Mouse (Mus musculus) heart, postnatal 0 days (tissue): ENCODE measurements at regions not wholly inside any gene's neighbourhood (a gene's known extent, or its start where the extent isn't known, plus 50 kb on each side); places are given as distances from the start of the nearest gene placed in this dataset.

Experiments used
- ATAC-seq: fragments of 200-750 bp; cut with Nextera tagmentation; 2 replicates; pipeline ENCODE4 v1.8.0; 2017; ENCODE audit warnings: low read depth, moderate number of reproducible peaks, moderate library complexity; ENCODE audit not compliant: insufficient read depth
- DNase-seq: peaks from one replicate; pipeline ENCODE4 v3.0.0-alpha.2; 2016; ENCODE audit warnings: low spot score
- H3K27ac ChIP-seq: fragments of 300-500 bp; sonication (generic); 2 replicates; pipeline ENCODE4 v1.5.1; 2014; ENCODE audit warnings: low read depth, mild to moderate bottlenecking
- H3K27me3 ChIP-seq: fragments of 300-500 bp; sonication (generic); 2 replicates; pipeline ENCODE4 v1.6.1; 2014; ENCODE audit warnings: low read length, mixed read lengths; ENCODE audit not compliant: control insufficient read depth, insufficient read depth
- H3K36me3 ChIP-seq: fragments of 300-500 bp; sonication (generic); replicated peaks from 2 replicates; pipeline ENCODE4 v1.6.1; 2014; ENCODE audit warnings: low read length, mixed read lengths; ENCODE audit not compliant: control insufficient read depth, insufficient read depth
- H3K4me1 ChIP-seq: fragments of 300-500 bp; sonication (generic); 2 replicates; pipeline ENCODE4 v1.6.1; 2014; ENCODE audit warnings: antibody characterized with exemption; ENCODE audit not compliant: control insufficient read depth, insufficient read depth
- H3K4me2 ChIP-seq: fragments of 300-500 bp; sonication (generic); 2 replicates; pipeline ENCODE4 v1.6.1; 2014; ENCODE audit warnings: low read depth, mild to moderate bottlenecking, low read length, moderate library complexity
- H3K4me3 ChIP-seq: fragments of 300-500 bp; sonication (generic); 2 replicates; pipeline ENCODE4 v1.5.1; 2014; ENCODE audit warnings: low read depth, low read length
- H3K9ac ChIP-seq: fragments of 300-500 bp; sonication (generic); replicated peaks from 2 replicates; pipeline ENCODE4 v1.6.1; 2014; ENCODE audit warnings: low read depth, low read length, mixed read lengths
- H3K9me3 ChIP-seq: fragments of 300-500 bp; sonication (generic); replicated peaks from 2 replicates; pipeline ENCODE4 v1.6.1; 2016; ENCODE audit warnings: low read length; ENCODE audit not compliant: control insufficient read depth
- CTCF ChIP-seq: IDR thresholded peaks from 2 replicates; pipeline ENCODE4 v1.5.1; 2016; ENCODE audit warnings: antibody characterized with exemption, control low read depth, low read depth
- EP300 ChIP-seq: IDR thresholded peaks from 2 replicates; pipeline ENCODE4 v1.6.1; 2016; ENCODE audit warnings: antibody characterized with exemption, low read depth
- WGBS: fragments of 180-500 bp; shearing (Covaris S2); extraction: QIAGEN DNeasy Blood & Tissue Kit; methylation state at CpG from one replicate; pipeline ENCODE4 v1.1.7; 2014; 5-methylcytosine and 5-hydroxymethylcytosine counted together

DNA sequence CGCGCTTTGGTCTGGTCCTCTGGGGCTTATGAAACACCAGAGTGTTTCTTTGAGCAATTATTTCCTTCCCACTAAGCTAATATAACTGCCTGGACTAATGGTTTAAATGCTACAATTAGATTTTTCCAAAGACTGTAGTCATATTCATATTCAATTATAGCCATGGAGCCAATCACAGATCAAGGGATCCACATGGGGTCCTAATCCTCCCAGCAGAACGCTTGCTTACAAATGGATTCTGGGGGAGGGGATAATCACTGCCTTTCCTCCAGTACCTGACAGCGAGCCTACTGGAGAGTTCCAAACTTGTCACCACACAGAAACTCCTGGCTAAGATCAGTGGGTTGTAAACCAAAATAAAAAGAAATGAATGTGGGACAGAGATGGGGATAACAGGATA, 212.0 kb downstream of the Parm1 start:
- H3K9ac ChIP-seq = no peak overlapping the region
- DNase-seq = no peak
- H3K36me3 ChIP-seq = no peaks in the 10 kb centered on the region
- TF ChIP-seq EP300 = no peak
- TF ChIP-seq CTCF = no peak
- H3K4me1 ChIP-seq = no peaks in the 10 kb centered on the region
- 63% methylated on average over 4 of the region's 4 CpGs for WGBS
- H3K27ac ChIP-seq = no peak overlapping the region
- H3K4me2 ChIP-seq = no peak overlapping the region
- no peak overlapping the region for H3K4me3 ChIP-seq
- no peaks in the 10 kb centered on the region for H3K27me3 ChIP-seq
- no peak for ATAC-seq
- no peaks in the 10 kb centered on the region for H3K9me3 ChIP-seq

DNA sequence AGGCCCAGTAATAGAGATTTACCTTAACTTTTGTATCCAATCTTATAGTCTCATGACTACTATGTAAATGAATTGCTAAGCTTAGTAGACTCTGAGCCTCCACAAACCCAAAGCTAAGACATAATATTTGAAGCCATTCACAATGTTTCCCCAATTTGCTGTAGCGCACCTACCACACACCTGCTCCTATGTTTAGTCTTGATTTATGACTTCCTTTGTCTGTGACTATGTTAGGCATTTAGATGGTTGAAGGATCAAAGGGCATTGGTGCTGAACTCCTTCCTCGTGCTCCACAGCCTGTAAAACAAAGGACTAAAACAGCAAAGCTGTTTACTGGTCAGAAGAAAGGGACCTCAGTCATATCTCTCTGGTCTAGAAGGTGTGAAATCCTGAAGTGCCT, 210.0 kb downstream of the Parm1 start:
- Histone ChIP-seq H3K9ac (no peak overlapping the region), H3K4me2 (no peak overlapping the region), H3K4me1 (no peaks in the 10 kb centered on the region), H3K27me3 (no peaks in the 10 kb centered on the region), H3K9me3 (no peaks in the 10 kb centered on the region), H3K4me3 (no peak overlapping the region), H3K36me3 (no peaks in the 10 kb centered on the region), H3K27ac (no peak overlapping the region)
- ATAC-seq = no peak
- DNase-seq = no peak
- WGBS = 51% methylated on average over 2 of the region's 2 CpGs
- TF ChIP-seq EP300 (no peak), CTCF (no peak)

DNA sequence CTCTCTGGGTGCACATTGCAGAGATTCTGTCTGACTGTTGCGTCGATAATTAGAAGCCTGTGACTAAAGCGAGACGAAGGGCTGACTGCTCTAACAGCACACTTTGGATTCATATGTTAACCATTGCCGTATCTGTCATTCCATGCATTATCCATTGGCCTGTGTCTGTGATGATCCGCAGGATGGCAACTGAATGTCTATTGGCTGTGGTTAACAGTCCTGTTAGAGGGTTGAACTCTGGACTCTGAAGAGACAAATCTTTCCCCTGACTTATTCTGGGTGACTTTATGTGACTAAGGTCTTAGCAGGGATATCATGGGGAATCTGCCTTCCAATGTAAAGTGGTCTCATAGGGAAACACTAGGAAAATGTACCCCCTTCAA, 208.7 kb downstream of the Parm1 start:
- H3K27me3 ChIP-seq = no peaks in the 10 kb centered on the region
- no peaks in the 10 kb centered on the region for H3K36me3 ChIP-seq
- no peak overlapping the region for H3K4me2 ChIP-seq
- H3K9ac ChIP-seq = no peak overlapping the region
- H3K27ac ChIP-seq = no peak overlapping the region
- H3K9me3 ChIP-seq = no peaks in the 10 kb centered on the region
- DNase-seq = no peak
- 61% methylated on average over 6 of the region's 6 CpGs for WGBS
- H3K4me3 ChIP-seq = no peak overlapping the region
- TF ChIP-seq CTCF (no peak), EP300 (no peak)
- H3K4me1 ChIP-seq = no peaks in the 10 kb centered on the region
- ATAC-seq = no peak

DNA sequence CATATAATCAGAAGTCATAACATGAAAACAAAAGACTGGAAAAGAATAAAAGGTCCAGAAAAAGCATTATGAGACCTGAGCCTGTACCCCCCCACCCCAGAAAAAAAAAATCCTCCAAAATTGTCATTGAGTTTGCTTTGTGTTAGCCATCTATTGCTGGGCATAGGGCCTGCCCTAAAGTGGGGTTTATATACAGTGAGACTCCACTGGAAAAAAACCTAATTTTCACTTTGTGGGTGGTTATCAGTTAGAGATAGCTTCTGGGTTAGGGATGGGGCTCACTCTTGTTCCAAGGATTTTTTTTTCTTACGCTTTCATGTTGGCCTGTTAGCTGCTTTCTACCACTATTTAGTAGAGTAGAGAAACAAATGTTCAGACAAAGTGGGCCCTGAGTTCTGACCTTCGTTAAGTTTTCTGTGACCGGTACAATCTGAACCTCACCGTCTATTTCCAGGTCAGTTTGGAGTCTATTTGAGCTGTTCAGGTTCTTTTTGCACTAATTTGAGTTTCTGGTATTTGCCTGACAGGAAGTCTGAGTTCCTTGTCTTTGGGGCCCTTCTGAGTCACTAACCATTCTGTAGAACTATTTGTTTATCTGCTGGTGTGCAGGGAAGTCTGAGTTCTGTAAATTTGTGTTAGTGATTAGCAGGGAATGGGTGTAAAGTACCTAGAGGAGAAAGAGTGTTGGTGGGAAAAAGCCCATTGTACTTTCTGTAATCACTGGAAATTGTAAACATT, 208.1 kb downstream of the Parm1 start:
- Histone ChIP-seq H3K9ac (no peak overlapping the region), H3K9me3 (no peaks in the 10 kb centered on the region), H3K4me1 (no peaks in the 10 kb centered on the region), H3K27me3 (no peaks in the 10 kb centered on the region), H3K4me2 (no peak overlapping the region), H3K4me3 (no peak overlapping the region), H3K27ac (no peak overlapping the region), H3K36me3 (no peaks in the 10 kb centered on the region)
- 48% methylated on average over 4 of the region's 4 CpGs for WGBS
- TF ChIP-seq CTCF = no peak
- TF ChIP-seq EP300 = no peak
- DNase-seq (no peak), ATAC-seq (no peak)

DNA sequence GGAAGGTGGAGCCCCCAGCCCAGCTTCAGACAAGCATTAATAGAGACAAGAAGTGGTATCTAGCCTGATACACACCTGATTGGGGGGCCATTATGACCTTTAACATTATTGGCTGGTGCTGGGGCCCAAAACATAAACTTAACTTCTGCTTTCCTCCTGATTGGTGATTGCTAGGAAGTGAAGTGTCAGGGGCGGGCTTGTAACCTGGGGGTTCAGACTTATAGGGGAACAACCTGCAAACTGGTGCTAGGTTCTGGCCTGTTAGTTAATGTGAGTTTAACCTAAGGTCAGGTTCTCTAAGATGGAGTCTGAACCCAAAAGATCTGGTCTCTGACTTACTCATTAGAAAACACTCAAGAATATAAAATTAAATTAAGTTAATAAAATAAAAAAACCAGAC, 207.5 kb downstream of the Parm1 start:
- Histone ChIP-seq H3K9ac (no peak overlapping the region), H3K4me2 (no peak overlapping the region), H3K9me3 (no peaks in the 10 kb centered on the region), H3K36me3 (no peaks in the 10 kb centered on the region), H3K27ac (no peak overlapping the region), H3K4me3 (no peak overlapping the region), H3K27me3 (no peaks in the 10 kb centered on the region), H3K4me1 (no peaks in the 10 kb centered on the region)
- ATAC-seq (no peak), DNase-seq (no peak)
- WGBS = 86% methylated on average over 1 of the region's 1 CpGs
- TF ChIP-seq CTCF (no peak), EP300 (no peak)

DNA sequence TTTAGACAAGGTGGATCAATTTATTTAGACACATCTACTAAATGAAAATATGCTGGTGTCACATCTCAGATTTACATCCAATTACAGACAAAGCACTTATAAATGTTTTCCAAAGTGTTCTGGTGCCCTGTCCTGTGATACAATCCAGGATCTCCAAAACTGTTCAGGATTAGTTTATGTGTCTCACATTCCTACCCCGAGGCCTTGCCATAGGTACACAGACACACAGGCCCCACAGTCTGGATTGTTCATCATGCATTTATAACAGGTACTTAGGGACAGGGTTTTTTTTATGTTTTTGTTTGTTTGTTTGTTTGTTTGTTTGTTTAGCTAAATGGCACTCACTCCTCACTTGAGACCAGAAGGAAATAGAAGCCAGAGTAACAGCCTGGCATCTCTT, 206.0 kb downstream of the Parm1 start:
- TF ChIP-seq CTCF (no peak), EP300 (no peak)
- Histone ChIP-seq H3K4me3 (no peak overlapping the region), H3K27me3 (no peaks in the 10 kb centered on the region), H3K4me2 (no peak overlapping the region), H3K4me1 (no peaks in the 10 kb centered on the region), H3K9ac (no peak overlapping the region), H3K27ac (no peak overlapping the region), H3K36me3 (no peaks in the 10 kb centered on the region), H3K9me3 (no peaks in the 10 kb centered on the region)
- ATAC-seq (no peak), DNase-seq (no peak)
- WGBS = 79% methylated on average over 1 of the region's 1 CpGs
